Mouse (Mus musculus): ENCODE measurements around the gene Adgrg6. TPM values are rescaled to one million over a fixed set of nuclear protein-coding genes. Genes with fewer than 3 reads are reported as not detected.

Adgrg6 gene
- total RNA-seq, 4 experiments from 2014 or later: 3.2 to 4.3 (median 3.8) TPM

- DNase-seq (ENCODE audit: low spot score in 2 of 2): no peak
These were observed 143.7 kb downstream of the Adgrg6 start for GRCm38 (mm10) chr10:14401744-14402143.

- DNase-seq (ENCODE audit: low spot score in 2 of 2): peak; percentile 56 to 69
These were observed 154.3 kb downstream of the Adgrg6 start for GRCm38 (mm10) chr10:14391025-14391639.

- no peak for DNase-seq (ENCODE audit: low spot score in 2 of 2)
These were observed 159.9 kb downstream of the Adgrg6 start for GRCm38 (mm10) chr10:14385574-14385973.

- peak in 1 of 2 experiments; percentile 11 for DNase-seq (ENCODE audit: low spot score in 2 of 2)
These were observed 180.3 kb downstream of the Adgrg6 start for GRCm38 (mm10) chr10:14365065-14365589.

- no peak for DNase-seq (ENCODE audit: low spot score in 2 of 2)
These were observed 182.2 kb downstream of the Adgrg6 start for GRCm38 (mm10) chr10:14363226-14363625.

- no peak for DNase-seq (ENCODE audit: low spot score in 2 of 2)
These were observed 187.2 kb downstream of the Adgrg6 start for GRCm38 (mm10) chr10:14358271-14358670.

Other genes starting within 250 kb of the Adgrg6 start
- gene Vta1, start 159.9 kb upstream of the Adgrg6 start, total RNA-seq (2022): 10 to 100 TPM; 59.2 to 69.0 (median 60.4) TPM
- gene Nmbr, start 159.9 kb upstream of the Adgrg6 start, total RNA-seq (2022): 1 to 10 TPM; 4.3 to 5.6 (median 5.2) TPM
- gene Gje1, start 172.6 kb upstream of the Adgrg6 start, total RNA-seq (2022): not detected

All from left cerebral cortex, adult 8-10 months (tissue).